Mouse (Mus musculus): ENCODE data around the gene Il4ra.
A peak's percentile ranks its signal among the peaks of the same experiment; 100 is the strongest.

Gene Il4ra

GRCm38 (mm10) chr7:125551766-125552709 is at the start of gene Il4ra:
TSS of gene Il4ra (plus strand) at chr7:125552120.
- peak; percentile 85 for DNase-seq (ENCODE audit: extremely low spot score, low spot score)

DNA sequence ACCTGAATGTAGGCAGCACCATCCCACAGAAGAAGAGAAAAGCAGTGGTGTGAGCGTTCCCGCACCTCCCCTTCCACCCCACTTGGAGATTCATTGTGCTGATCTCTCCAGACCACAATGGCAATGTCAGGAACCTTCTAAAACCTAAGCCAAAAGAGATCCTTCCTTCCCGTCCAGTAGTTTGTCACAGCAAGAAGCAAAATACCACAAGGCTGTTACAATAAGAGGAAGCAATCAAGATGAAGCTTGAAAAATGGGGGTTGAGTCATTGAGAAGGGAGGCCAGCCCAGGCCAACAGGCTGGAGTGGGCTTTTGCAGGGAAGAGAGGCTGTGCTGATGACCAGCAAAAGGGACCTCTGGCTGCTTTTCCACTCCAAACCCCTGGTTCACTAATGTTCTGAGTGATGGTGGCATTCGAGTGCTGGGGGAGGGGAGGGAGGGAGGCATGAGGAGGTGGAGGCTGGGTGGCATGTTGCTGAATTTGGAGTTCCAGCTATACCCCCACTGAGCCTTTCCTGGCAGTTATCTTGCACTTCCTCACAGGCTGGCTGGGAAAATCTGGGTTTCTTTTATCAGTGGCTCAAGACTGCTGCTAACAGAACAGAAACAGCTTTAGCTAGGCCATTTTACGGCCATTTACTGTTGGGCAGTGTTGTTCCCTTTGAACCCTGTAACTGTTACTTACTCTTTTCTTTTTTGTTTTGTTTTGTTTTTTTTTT is 48.4 kb upstream of the Il4ra start:
- no peak for DNase-seq (ENCODE audit: extremely low spot score, low spot score)

DNA sequence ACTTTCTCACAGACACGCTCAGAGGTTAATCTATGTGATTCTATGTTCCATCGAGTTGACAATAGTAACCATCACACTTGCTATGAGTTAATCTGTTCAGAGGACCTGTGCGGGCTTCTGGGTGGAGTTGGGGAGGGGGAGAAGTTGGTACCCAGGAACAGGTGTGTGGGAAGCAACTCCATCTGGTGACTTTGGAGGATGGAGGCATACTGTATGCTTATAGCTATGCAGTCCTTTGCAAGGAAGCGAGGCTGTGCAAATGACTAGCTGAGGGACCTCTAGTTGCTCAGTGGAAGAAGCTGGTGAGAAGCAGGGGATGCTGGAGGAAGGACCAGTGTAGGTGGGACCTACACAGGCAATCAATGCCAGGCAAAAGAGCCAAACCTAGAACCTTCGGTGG is 47.3 kb upstream of the Il4ra start:
- DNase-seq (ENCODE audit: extremely low spot score, low spot score), result no peak

DNA sequence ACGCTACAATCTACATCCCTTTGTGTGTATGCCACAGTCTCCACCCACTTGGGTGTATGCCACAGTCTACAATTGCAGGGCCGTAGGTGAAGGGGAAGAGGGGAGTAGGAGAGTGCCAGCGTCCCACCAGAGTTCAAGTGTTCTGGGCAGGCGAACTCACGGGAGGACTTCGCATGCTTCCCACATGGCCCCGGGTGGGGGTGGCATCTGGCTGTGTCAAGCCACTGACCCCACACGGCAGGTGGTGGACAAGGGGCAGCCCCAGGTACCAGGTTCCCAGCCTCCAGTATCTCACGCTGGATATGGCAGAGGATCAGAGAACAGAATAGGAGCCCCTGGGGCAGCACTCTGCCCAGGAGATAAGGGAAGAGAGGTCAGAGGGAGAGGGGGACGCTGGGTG is 46.4 kb upstream of the Il4ra start:
- DNase-seq (ENCODE audit: extremely low spot score, low spot score), result no peak

GRCm38 (mm10) chr7:125507279-125507678 is 44.6 kb upstream of the Il4ra start:
- DNase-seq (ENCODE audit: extremely low spot score, low spot score), result no peak

GRCm38 (mm10) chr7:125511432-125511831 is 40.5 kb upstream of the Il4ra start:
- DNase-seq (ENCODE audit: extremely low spot score, low spot score), result no peak

DNA sequence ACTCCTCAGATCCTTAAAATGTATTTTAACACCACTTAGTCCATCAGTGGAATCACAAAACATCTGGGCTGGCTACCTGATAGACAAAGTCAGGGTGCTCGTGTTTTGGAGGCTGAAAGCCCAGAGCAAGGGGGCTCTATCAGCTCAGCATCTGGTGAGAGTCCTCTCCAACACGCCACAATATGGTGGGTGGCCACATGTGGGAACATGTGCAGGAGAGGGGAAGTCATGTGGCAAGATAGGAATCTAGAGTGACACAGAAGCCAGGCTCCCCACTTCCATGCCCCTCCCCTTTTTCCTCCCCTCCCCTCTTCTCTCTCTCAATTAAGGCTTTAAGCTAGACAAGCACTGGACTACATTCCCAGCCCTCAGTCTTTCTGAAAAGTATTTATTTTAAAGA is 40.1 kb upstream of the Il4ra start:
- DNase-seq (ENCODE audit: extremely low spot score, low spot score), result no peak

DNA sequence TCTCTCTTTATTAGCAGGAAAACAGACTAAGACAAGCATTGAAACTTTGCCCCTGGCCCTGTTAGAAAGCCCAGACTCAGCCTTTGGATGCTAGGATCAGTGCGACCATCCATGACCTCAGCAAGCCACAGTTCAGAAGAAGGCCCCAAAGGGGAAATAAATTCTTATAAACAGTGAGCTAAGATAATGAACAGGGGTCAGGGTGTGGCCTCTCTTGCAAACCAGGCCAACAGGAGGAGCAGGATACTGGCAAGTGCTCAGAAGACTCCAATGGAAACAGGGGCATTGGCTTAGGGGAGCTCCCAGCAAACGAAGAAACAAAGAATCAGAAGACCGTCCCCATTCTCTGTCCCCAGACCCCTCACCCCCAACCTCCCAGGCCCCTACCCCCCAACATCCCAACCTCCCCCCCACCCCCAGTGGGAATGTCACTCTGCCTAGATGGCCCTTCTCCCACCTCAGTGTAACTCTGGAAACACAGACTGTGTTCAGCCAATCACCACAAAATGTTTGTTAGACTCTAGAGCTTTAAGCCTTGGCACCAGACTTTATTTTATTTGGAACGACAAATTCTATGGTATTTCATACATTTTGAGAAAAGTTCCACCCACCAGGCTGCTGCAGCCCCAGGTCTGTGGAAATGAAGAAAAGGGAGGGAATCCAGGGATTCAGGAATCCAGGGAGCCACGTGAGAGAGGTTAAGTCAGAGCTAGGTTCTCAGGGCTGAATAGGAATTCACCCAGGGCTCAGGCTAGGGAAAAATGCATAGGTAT is 36.7 kb upstream of the Il4ra start:
- DNase-seq (ENCODE audit: extremely low spot score, low spot score), result no peak

DNA sequence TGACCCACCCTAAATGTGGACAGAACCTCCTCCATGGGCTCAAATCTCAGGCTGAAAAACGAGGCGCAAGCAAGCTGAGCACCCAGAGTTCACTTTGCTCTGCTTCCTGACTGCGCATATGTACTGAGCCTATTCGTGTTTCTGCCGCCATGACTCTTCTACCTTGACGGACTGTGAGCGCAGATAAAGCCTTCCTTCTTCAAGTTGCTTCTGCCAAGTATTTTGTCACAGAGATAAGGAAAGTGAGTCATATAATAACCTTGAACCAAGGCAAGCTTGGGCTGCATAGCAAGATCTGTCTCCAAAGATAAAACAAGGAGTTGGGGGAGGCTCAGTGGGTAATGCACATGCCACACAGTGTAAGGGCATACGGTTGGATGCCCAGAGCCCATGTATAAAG is 35.2 kb upstream of the Il4ra start:
- DNase-seq (ENCODE audit: extremely low spot score, low spot score), result no peak

DNA sequence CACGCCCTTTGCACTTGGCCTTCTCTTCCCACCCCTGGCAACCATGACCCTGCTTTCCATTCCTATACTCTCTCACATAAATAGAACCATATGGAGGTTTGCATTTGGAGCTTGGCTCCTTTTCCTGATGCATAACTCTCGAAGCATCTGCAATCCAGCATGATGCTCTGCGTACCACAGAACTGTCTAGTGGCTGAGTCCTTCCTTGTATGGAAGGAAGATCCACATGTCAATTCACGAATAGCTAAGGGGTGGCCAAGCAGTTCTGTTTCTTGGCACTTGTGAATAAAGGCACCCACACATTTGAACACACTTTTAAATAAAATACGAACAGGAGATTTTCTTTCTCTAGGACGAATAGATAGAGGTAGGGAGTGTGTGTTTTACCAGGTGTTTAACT is 34.5 kb upstream of the Il4ra start:
- DNase-seq (ENCODE audit: extremely low spot score, low spot score), result no peak

DNA sequence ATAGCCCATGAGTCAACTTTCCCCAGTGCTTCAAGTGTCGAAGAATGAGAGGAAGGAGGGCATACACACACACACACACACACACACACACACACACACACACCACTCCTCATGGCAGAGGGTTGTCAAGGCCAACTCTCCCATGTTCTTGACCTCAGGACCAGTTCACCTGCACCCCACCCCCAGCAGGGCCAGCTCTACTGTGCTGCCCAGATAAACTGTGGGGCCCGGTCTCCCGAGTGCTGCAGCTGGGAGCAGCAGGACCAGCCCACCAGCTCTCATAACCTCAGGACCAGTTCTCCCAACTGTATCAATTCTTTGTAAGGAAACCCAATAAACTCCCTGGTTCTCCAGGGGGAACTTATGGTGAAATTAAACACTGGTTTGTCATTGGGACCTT is 32.2 kb upstream of the Il4ra start:
- no peak for DNase-seq (ENCODE audit: extremely low spot score, low spot score)

- DNase-seq (ENCODE audit: extremely low spot score, low spot score), result no peak
These were observed 28.9 kb upstream of the Il4ra start for GRCm38 (mm10) chr7:125523051-125523450.

- DNase-seq (ENCODE audit: extremely low spot score, low spot score), result no peak
These were observed 24.7 kb upstream of the Il4ra start for GRCm38 (mm10) chr7:125527186-125527585.

- DNase-seq (ENCODE audit: extremely low spot score, low spot score), result no peak
These were observed 23.9 kb upstream of the Il4ra start for GRCm38 (mm10) chr7:125527901-125528580.

DNA sequence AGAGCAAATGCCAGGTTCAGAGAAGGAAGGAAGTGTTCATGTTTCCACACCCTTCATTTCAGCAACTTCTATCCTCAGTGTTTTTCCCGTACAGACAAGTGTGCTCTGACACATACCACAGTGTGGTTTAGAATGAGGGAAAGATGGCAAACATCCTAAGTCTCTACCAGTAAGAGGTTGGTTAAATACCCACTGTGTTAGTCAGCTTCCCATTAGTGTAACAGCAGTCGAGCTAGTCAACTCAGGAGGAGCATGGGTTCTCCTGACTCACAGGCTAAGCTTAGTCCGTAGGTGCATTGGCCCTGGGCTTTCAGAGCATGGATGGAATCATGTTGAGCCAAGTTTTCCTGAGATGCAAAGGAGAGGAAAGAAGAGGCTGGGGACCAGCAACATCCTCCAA is 12.6 kb upstream of the Il4ra start:
- no peak for DNase-seq (ENCODE audit: extremely low spot score, low spot score)

DNA sequence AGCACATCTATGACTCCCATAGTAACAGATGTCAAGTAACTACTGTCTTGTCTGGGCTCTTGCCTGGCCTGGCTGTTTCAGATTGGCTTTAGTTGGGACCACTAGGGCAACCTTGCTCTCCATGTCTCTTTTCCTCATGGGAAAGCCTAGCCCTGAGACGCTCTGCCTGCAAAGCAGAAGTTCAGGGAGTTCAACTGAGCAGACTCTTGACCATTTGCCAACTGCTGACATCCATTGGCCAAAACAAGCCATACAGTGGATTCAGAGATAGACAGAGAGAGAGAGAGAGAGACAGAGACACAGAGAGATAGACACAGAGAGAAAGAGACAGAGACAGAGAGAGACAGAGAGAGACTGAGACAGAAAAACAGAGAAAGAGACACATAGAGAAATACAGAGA is 10.9 kb upstream of the Il4ra start:
- DNase-seq (ENCODE audit: extremely low spot score, low spot score), result no peak

GRCm38 (mm10) chr7:125541821-125542220 is 10.1 kb upstream of the Il4ra start:
- no peak for DNase-seq (ENCODE audit: extremely low spot score, low spot score)

DNA sequence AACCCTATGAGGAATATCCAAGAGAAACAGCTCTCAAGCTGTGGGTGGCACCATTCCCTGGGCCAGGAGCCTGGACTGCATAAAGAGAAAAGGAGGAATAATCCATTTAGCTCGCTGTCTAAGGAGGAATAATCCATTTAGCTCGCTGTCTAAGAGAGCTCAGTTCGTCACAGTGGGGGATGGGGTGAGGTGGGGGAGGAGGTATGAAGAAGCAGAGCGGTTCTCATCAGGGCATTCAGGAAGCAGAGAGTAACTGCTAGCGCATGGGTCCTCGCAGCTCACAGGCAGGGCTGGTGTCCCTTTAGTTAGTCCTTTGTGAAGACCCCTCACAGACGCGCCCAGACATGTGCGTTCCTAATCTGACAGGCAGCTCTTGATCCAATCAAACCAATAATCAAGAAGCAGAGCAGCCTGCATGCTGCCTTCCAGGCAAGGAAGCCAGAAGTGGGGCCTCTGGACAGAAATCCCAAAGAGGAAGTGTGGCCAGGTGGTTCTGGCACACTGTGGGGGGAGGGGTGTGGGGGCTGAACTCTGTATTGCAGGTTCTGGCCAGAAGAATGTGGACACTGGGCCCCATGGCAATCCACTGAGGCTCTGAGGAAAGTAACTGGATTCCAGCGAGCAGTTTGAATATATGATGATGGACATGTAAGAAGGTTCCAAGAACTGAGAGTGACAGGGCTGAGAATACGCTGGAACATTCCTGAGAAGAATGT is 9.4 kb upstream of the Il4ra start:
- DNase-seq (ENCODE audit: extremely low spot score, low spot score), result no peak

- DNase-seq (ENCODE audit: extremely low spot score, low spot score), result no peak
These were observed 8.4 kb upstream of the Il4ra start for GRCm38 (mm10) chr7:125543497-125543896.

DNA sequence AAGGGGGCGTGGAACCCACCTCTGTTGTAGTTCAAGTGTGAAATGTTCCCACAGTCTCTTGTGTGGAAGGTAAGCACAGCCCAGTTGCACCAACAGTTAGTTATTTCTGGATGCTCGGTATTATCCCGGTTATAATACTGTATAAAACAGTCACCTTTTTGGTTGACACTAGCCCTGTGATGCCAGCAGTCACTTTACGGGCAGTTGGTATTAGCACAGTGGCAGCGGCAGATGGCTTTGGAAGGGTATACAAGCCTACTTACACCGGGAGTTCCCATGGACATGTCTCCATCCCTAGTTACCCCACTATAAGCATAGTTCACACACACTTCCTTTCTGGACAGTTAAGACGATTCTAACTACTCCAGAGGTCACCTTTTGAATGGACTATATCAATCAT is 6.6 kb upstream of the Il4ra start:
- DNase-seq (ENCODE audit: extremely low spot score, low spot score), result no peak

- no peak for DNase-seq (ENCODE audit: extremely low spot score, low spot score)
These were observed 5.2 kb upstream of the Il4ra start for GRCm38 (mm10) chr7:125546727-125547126.

Data from neural tube, embryonic 10.5 days (tissue).